ENCODE assay signal across 8 mouse cellular contexts in the genomic region with DNA sequence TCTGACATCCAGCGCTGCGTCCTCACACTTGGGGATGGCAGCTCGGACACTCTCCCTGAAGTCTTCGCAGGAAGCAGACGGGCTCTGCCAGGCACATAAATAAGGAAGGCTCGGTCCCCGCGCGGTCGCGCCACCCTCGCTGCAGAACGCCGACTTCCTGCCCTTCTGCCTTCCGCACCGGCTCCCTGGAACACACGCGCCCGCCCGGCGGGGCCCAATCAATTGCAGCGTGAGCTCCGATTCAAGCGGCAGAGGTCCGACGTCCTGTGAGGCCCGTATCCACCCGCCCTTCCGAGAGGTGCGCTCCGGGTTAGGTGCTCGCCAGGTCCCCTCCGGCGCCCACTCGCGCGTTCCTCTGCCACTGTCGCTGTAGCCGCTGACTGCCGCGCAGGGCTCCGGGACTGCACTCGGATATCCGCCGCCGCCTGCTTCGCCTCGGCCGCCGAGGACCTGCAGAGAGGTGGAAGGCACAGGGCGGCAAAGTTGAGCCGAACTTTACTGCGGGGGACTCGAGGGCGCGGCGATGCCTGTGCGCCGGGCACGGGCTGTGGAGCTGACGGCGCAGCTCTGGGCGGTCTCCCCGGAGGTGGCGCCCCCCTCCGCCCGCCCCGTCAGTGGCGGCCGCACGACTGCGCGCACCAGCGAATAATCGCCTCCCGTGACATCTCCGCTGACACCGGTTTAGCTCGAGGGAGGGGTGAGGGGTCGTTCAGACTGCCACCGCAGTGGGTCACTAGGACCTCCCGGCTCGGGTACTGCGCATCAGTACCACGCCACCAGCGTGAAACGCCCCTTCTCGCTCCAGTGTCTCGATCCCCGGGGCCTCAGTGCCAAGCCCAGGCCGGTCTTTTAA. TPM values are rescaled to one million over a fixed set of nuclear protein-coding genes. Genes with fewer than 3 reads are reported as not detected.
DNase-seq lines count a peak whose midpoint lies in the region; ATAC-seq and TF ChIP-seq lines count a peak whose summit lies in the region.

No protein-coding gene starts in this region.

- peak; percentile 39 for TF ChIP-seq CTCF in gastrocnemius, adult 2 months (IDR thresholded peaks at IDR 0.05)
- TF ChIP-seq CTCF in thymus, adult 2 months (IDR thresholded peaks at IDR 0.05; ENCODE audit: borderline replicate concordance, control insufficient read depth, extremely low read depth, insufficient read depth, low read length, poor library complexity), result peak; percentile 70

- H3K9ac ChIP-seq in forebrain, embryonic 12.5 days, result peak overlapping the region; percentile 61
- peak overlapping the region; percentile 63 for H3K9ac ChIP-seq in hindbrain, embryonic 14.5 days
- H3K9ac ChIP-seq in liver, embryonic 16.5 days (ENCODE audit: low read depth, low read length), result peak overlapping the region; percentile 91
- H3K9ac ChIP-seq in neural tube, embryonic 11.5 days (ENCODE audit: low read length), result peak overlapping the region; percentile 32; the same call in 1 of the 2 replicates

- H3K27ac ChIP-seq in gastrocnemius, adult 2 months, result peak overlapping the region; percentile 93
- H3K27ac ChIP-seq in forebrain, embryonic 12.5 days, result no peak overlapping the region
- H3K27ac ChIP-seq in hindbrain, embryonic 14.5 days, result no peak overlapping the region
- peak overlapping the region; percentile 97 for H3K27ac ChIP-seq in liver, embryonic 16.5 days (ENCODE audit: low read length)
- no peak overlapping the region for H3K27ac ChIP-seq in neural tube, embryonic 11.5 days (ENCODE audit: low read depth, low read length)
- peak overlapping the region; percentile 89 for H3K27ac ChIP-seq in thymus, adult 2 months (ENCODE audit: control insufficient read depth, insufficient read depth, low read length)

- no peak for ATAC-seq in forebrain, embryonic 12.5 days (ENCODE audit: low FRiP score)
- ATAC-seq in hindbrain, embryonic 14.5 days (ENCODE audit: low FRiP score), result no peak
- peak; percentile 73 for ATAC-seq in liver, embryonic 16.5 days (ENCODE audit: low read depth)
- no peak for ATAC-seq in neural tube, embryonic 11.5 days (ENCODE audit: insufficient read depth, low FRiP score, low TSS enrichment)

- peaks cover 18% of the 10 kb centered on the region for H3K4me1 ChIP-seq in forebrain, embryonic 12.5 days
- H3K4me1 ChIP-seq in hindbrain, embryonic 14.5 days (replicated peaks; ENCODE audit: control insufficient read depth, insufficient read depth, low read length), result peaks cover 22% of the 10 kb centered on the region
- peaks cover 50% of the 10 kb centered on the region for H3K4me1 ChIP-seq in liver, embryonic 16.5 days (ENCODE audit: control insufficient read depth, low read depth, low read length)
- H3K4me1 ChIP-seq in neural tube, embryonic 11.5 days (ENCODE audit: control insufficient read depth, insufficient read depth, low read length), result peaks cover 14% of the 10 kb centered on the region
- H3K4me1 ChIP-seq in thymus, adult 2 months (replicated peaks; ENCODE audit: control insufficient read depth, insufficient read depth, low read length), result peaks cover 17% of the 10 kb centered on the region

- TF ChIP-seq POLR2A in thymus, adult 2 months (IDR thresholded peaks at IDR 0.05; ENCODE audit: control insufficient read depth, extremely low read depth, insufficient read depth, low read length, poor library complexity), result 0 out of 2 replicates have a peak, but pooled peaks have one; percentile 63

- DNase-seq in gastrocnemius, adult 2 months, result peak; percentile 79
- no peak for DNase-seq in gastrocnemius, adult 18-20 months (ENCODE audit: low spot score)
- DNase-seq in adrenal gland, adult 2 months, result peak; percentile 62
- no peak for DNase-seq in hindbrain, embryonic 14.5 days (ENCODE audit: low spot score)
- peak; percentile 42 for DNase-seq in neural tube, embryonic 11.5 days (ENCODE audit: low spot score)
- DNase-seq in thymus, adult 2 months, result peak; percentile 80

- H3K9me3 ChIP-seq in forebrain, embryonic 12.5 days, result no peaks in the 10 kb centered on the region
- H3K9me3 ChIP-seq in hindbrain, embryonic 14.5 days (ENCODE audit: control insufficient read depth, low read length), result no peaks in the 10 kb centered on the region
- no peaks in the 10 kb centered on the region for H3K9me3 ChIP-seq in liver, embryonic 16.5 days (replicated peaks; ENCODE audit: control insufficient read depth, low read length)
- no peaks in the 10 kb centered on the region for H3K9me3 ChIP-seq in neural tube, embryonic 11.5 days (ENCODE audit: control insufficient read depth, low read length)

- peaks cover 79% of the 10 kb centered on the region for H3K27me3 ChIP-seq in forebrain, embryonic 12.5 days
- H3K27me3 ChIP-seq in hindbrain, embryonic 14.5 days (ENCODE audit: control insufficient read depth, insufficient read depth, low read length), result peaks cover 50% of the 10 kb centered on the region
- peaks cover 17% of the 10 kb centered on the region for H3K27me3 ChIP-seq in liver, embryonic 16.5 days (ENCODE audit: control insufficient read depth, insufficient read depth, low read depth, low read length)
- peaks cover 43% of the 10 kb centered on the region for H3K27me3 ChIP-seq in neural tube, embryonic 11.5 days (ENCODE audit: control insufficient read depth, insufficient read depth, low read length)
- no peaks in the 10 kb centered on the region for H3K27me3 ChIP-seq in thymus, adult 2 months (ENCODE audit: control insufficient read depth, insufficient read depth, low read length)

- peak overlapping the region; percentile 98 for H3K4me2 ChIP-seq in forebrain, embryonic 12.5 days
- H3K4me2 ChIP-seq in hindbrain, embryonic 14.5 days (replicated peaks), result peak overlapping the region; percentile 100
- H3K4me2 ChIP-seq in liver, embryonic 16.5 days (ENCODE audit: low read depth, low read length), result peak overlapping the region; percentile 100
- peak overlapping the region; percentile 99 for H3K4me2 ChIP-seq in neural tube, embryonic 11.5 days (ENCODE audit: low read depth)

- no peaks in the 10 kb centered on the region for H3K36me3 ChIP-seq in forebrain, embryonic 12.5 days (replicated peaks)
- H3K36me3 ChIP-seq in hindbrain, embryonic 14.5 days (replicated peaks; ENCODE audit: control insufficient read depth, insufficient read depth), result no peaks in the 10 kb centered on the region
- no peaks in the 10 kb centered on the region for H3K36me3 ChIP-seq in liver, embryonic 16.5 days (ENCODE audit: control insufficient read depth, insufficient read depth)
- no peaks in the 10 kb centered on the region for H3K36me3 ChIP-seq in neural tube, embryonic 11.5 days (ENCODE audit: control insufficient read depth, insufficient read depth, low read length)
- H3K36me3 ChIP-seq in thymus, adult 2 months (ENCODE audit: control insufficient read depth, insufficient read depth, low read length), result peaks cover 17% of the 10 kb centered on the region

- under 1% methylated on average over 85 of the region's 91 CpGs for WGBS in forebrain, embryonic 12.5 days
- 1% methylated on average over 91 of the region's 91 CpGs for WGBS in hindbrain, embryonic 14.5 days
- WGBS in liver, embryonic 16.5 days (ENCODE audit: insufficient replicate concordance), result 0% methylated on average over 86 of the region's 91 CpGs
- under 1% methylated on average over 90 of the region's 91 CpGs for WGBS in neural tube, embryonic 11.5 days
- under 1% methylated on average over 90 of the region's 91 CpGs for WGBS in thymus, adult 2 months

- peak overlapping the region; percentile 88 for H3K4me3 ChIP-seq in gastrocnemius, adult 2 months
- H3K4me3 ChIP-seq in forebrain, embryonic 12.5 days (replicated peaks), result peak overlapping the region; percentile 63
- peak overlapping the region; percentile 58 for H3K4me3 ChIP-seq in hindbrain, embryonic 14.5 days (replicated peaks; ENCODE audit: low read length)
- peak overlapping the region; percentile 86 for H3K4me3 ChIP-seq in liver, embryonic 16.5 days (ENCODE audit: low read depth, low read length)
- peak overlapping the region; percentile 58 for H3K4me3 ChIP-seq in neural tube, embryonic 11.5 days (ENCODE audit: low read depth, low read length)
- peak overlapping the region; percentile 65 for H3K4me3 ChIP-seq in thymus, adult 2 months (ENCODE audit: control insufficient read depth, insufficient read depth, low read length)

- intact Hi-C loops in gastrocnemius, adult 2 months (cut with DNase I), result loop anchor here (2.0 kb wide), 1 partner anchor 39 kb away; no protein-coding TSS in a partner anchor

RNA-seq across cellular contexts. Expression of a gene that starts 1.3 kb away (rescaled TPM):
- 10 to 100 TPM in 1 of 2 experiments, 1 to 10 TPM in 1; 9.9 to 12.0 TPM for total RNA-seq in gastrocnemius, adult 2 months (2021)
- 10 to 100 TPM; 12.5 to 21.2 TPM for total RNA-seq in gastrocnemius, adult 18-20 months (2021)
- 1 to 10 TPM; 1.5 to 4.8 TPM for total RNA-seq in adrenal gland, adult 2 months (2021)
- 2.6 and 6.5 TPM in 2 replicates for polyA plus RNA-seq in adrenal gland, adult 2 months (2012; rRNA removed)
- polyA plus RNA-seq in forebrain, embryonic 12.5 days (2016; fragmentation: Nextera tagmentation; extraction: Ambion mirVana), result 0.67 and 0.88 TPM in 2 replicates
- 0.52 and 0.56 TPM in 2 replicates for polyA plus RNA-seq in hindbrain, embryonic 14.5 days (2014; fragmentation: Nextera tagmentation; extraction: Ambion mirVana)
- polyA plus RNA-seq in liver, embryonic 16.5 days (2015; fragmentation: Nextera tagmentation; extraction: Ambion mirVana), result 6.5 and 7.0 TPM in 2 replicates
- 3.1 TPM in 2 replicates for polyA plus RNA-seq in neural tube, embryonic 11.5 days (2014; fragmentation: Nextera tagmentation; extraction: Ambion mirVana)
- polyA plus RNA-seq in thymus, adult 2 months (2012; rRNA removed), result 189 and 210 TPM in 2 replicates

RNA-seq across cellular contexts. Expression of a gene that starts 11.9 kb away (rescaled TPM):
- total RNA-seq in gastrocnemius, adult 2 months (2021), result 100 to 1,000 TPM; 109 to 120 TPM
- 100 to 1,000 TPM; 105 to 121 TPM for total RNA-seq in gastrocnemius, adult 18-20 months (2021)
- total RNA-seq in adrenal gland, adult 2 months (2021), result 1 to 10 TPM; 4.0 to 4.2 TPM
- 35.8 and 42.0 TPM in 2 replicates for polyA plus RNA-seq in adrenal gland, adult 2 months (2012; rRNA removed)
- 7.0 and 7.2 TPM in 2 replicates for polyA plus RNA-seq in forebrain, embryonic 12.5 days (2016; fragmentation: Nextera tagmentation; extraction: Ambion mirVana)
- 22.4 and 27.5 TPM in 2 replicates for polyA plus RNA-seq in hindbrain, embryonic 14.5 days (2014; fragmentation: Nextera tagmentation; extraction: Ambion mirVana)
- 1.4 and 2.1 TPM in 2 replicates for polyA plus RNA-seq in liver, embryonic 16.5 days (2015; fragmentation: Nextera tagmentation; extraction: Ambion mirVana)
- 8.9 and 9.3 TPM in 2 replicates for polyA plus RNA-seq in neural tube, embryonic 11.5 days (2014; fragmentation: Nextera tagmentation; extraction: Ambion mirVana)
- polyA plus RNA-seq in thymus, adult 2 months (2012; rRNA removed), result 2.9 and 7.7 TPM in 2 replicates

Comparison
In these comparisons a context has a peak if more than half of its experiments do, and no peak if none do; other contexts are left out.
1. DNase-seq: peak in gastrocnemius, adult 2 months (single experiment), adrenal gland, adult 2 months (single experiment), neural tube, embryonic 11.5 days (single experiment) and thymus, adult 2 months (single experiment); none in gastrocnemius, adult 18-20 months (single experiment) and hindbrain, embryonic 14.5 days (single experiment).
2. H3K27ac ChIP-seq: peak in gastrocnemius, adult 2 months (single experiment), liver, embryonic 16.5 days (single experiment) and thymus, adult 2 months (single experiment); none in forebrain, embryonic 12.5 days (single experiment), hindbrain, embryonic 14.5 days (single experiment) and neural tube, embryonic 11.5 days (single experiment).
3. H3K9ac ChIP-seq: peak in every context shown above with its lines; median percentile 91 in liver, embryonic 16.5 days; 63 in hindbrain, embryonic 14.5 days; 61 in forebrain, embryonic 12.5 days; 32 in neural tube, embryonic 11.5 days.
4. RNA of a gene that starts 1.3 kb away (polyA plus RNA-seq): 189 to 210 TPM in thymus, adult 2 months; 6.5 to 7.0 TPM in liver, embryonic 16.5 days, 2.6 to 6.5 TPM in adrenal gland, adult 2 months, 3.1 TPM in neural tube, embryonic 11.5 days, 0.67 to 0.88 TPM in forebrain, embryonic 12.5 days and 0.52 to 0.56 TPM in hindbrain, embryonic 14.5 days; every median in the first group is over 10 times any median in the second.
5. Peak in every context shown above with its lines, with median percentiles within 50 percentile points of each other: H3K4me3 ChIP-seq and H3K4me2 ChIP-seq.